Mouse (Mus musculus): Measurements from ENCODE around the gene Tmem254c. TPM values are rescaled to one million over a fixed set of nuclear protein-coding genes. Genes with fewer than 3 reads are reported as not detected.
A peak's percentile ranks its signal among the peaks of the same experiment; 100 is the strongest.
"Not testable (repeated sequence)": the region's sequence is repeated elsewhere in the genome, so short reads cannot be mapped to it uniquely, and the experiment has no call there.

Gene Tmem254c
- 15.9 and 17.1 TPM in 2 replicates for polyA plus RNA-seq (2016; fragmentation: Nextera tagmentation; extraction: Ambion mirVana)

GRCm38 (mm10) chr14:26067325-26067633 lies at the start of gene Tmem254c:
Gene Tmem254c, minus strand, starts transcription at chr14:26067355.
- no CpG with 5 or more reads among the region's 10 CpGs for WGBS
- not testable (repeated sequence) for H3K27me3 ChIP-seq; H3K9me3 ChIP-seq; H3K9ac ChIP-seq; H3K4me2 ChIP-seq; H3K27ac ChIP-seq; H3K4me3 ChIP-seq (replicated peaks); H3K36me3 ChIP-seq (replicated peaks); H3K4me1 ChIP-seq
- peak; percentile 36; the same call in 1 of the 2 replicates for ATAC-seq (ENCODE audit: low FRiP score)

GRCm38 (mm10) chr14:26097622-26098021 lies 30.5 kb upstream of the Tmem254c start:
- H3K4me2 ChIP-seq; ATAC-seq (ENCODE audit: low FRiP score); H3K9me3 ChIP-seq; H3K27me3 ChIP-seq; H3K27ac ChIP-seq; H3K4me1 ChIP-seq; H3K36me3 ChIP-seq (replicated peaks); H3K4me3 ChIP-seq (replicated peaks); H3K9ac ChIP-seq: not testable (repeated sequence)
- WGBS = no CpG with 5 or more reads among the region's 3 CpGs

DNA sequence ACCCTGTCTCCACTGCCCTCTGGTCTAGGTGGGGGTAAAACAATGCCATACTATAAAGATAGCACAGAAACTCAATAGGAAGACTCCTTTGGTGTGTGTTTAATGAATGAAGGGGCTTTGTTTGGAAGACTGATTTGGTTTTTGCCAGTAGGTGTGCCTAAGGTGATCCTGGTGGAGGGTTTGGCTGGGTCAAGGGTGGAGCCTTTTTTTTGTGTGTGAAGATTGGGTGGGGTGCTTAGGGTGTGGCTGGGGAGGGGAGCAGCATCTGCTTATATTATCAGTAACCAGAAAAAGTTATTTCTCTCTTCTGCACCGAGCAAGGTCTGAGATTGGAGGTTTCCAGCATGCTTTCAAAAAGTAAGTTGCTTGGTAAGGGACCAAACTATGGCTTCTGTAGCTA lies 14.8 kb upstream of the Tmem254c start, which contains the start of gene Cphx3:
Gene Cphx3, plus strand, starts transcription at position 301 of the 400 bp plus-strand sequence.
- not testable (repeated sequence) for H3K36me3 ChIP-seq (replicated peaks); H3K4me1 ChIP-seq; H3K4me3 ChIP-seq (replicated peaks); H3K27ac ChIP-seq; H3K9me3 ChIP-seq; H3K27me3 ChIP-seq; H3K9ac ChIP-seq; H3K4me2 ChIP-seq; ATAC-seq (ENCODE audit: low FRiP score)
- WGBS = no CpG with 5 or more reads among the region's 1 CpGs

DNA sequence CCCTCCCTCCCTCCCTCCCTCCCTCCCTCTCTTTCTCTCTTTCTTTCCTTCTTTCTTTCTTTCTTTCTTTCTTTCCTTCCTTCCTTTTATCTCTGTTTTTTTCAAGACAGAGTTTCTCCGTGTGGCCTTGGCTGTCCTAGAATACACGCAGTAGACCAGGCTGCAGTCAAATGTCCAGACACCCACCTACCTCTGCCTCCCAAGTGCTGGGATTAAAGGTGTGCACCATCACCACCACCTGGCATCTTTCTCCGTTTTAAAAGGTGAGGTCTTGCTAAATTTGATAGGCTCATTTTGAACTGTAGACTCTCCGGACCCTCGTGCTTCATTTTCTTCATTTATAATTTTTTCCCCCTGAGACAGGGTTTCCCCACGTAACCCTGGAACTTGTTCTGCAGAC lies 14.1 kb upstream of the Tmem254c start, which contains the start of gene Cphx2:
Gene Cphx2, plus strand, starts transcription at position 301 of the 400 bp plus-strand sequence.
- H3K9me3 ChIP-seq; H3K4me2 ChIP-seq; ATAC-seq (ENCODE audit: low FRiP score); H3K27ac ChIP-seq; H3K4me3 ChIP-seq (replicated peaks); H3K36me3 ChIP-seq (replicated peaks); H3K9ac ChIP-seq; H3K27me3 ChIP-seq; H3K4me1 ChIP-seq: not testable (repeated sequence)
- WGBS = no CpG with 5 or more reads among the region's 6 CpGs

- not testable (repeated sequence) for H3K9me3 ChIP-seq; H3K4me1 ChIP-seq; H3K27me3 ChIP-seq; H3K27ac ChIP-seq; H3K4me2 ChIP-seq; ATAC-seq (ENCODE audit: low FRiP score); H3K36me3 ChIP-seq (replicated peaks); H3K9ac ChIP-seq; H3K4me3 ChIP-seq (replicated peaks)
- no CpG with 5 or more reads among the region's 5 CpGs for WGBS
Observed at GRCm38 (mm10) chr14:26076620-26077390, 9.7 kb upstream of the Tmem254c start.

- not testable (repeated sequence) for H3K36me3 ChIP-seq (replicated peaks); H3K27ac ChIP-seq; H3K4me2 ChIP-seq; H3K9ac ChIP-seq; H3K4me3 ChIP-seq (replicated peaks); H3K27me3 ChIP-seq; H3K9me3 ChIP-seq; H3K4me1 ChIP-seq
- peak; percentile 79 for ATAC-seq (ENCODE audit: low FRiP score)
- WGBS = no CpG with 5 or more reads among the region's 44 CpGs
Observed at GRCm38 (mm10) chr14:26066574-26067324, 406 bp downstream of the Tmem254c start.

DNA sequence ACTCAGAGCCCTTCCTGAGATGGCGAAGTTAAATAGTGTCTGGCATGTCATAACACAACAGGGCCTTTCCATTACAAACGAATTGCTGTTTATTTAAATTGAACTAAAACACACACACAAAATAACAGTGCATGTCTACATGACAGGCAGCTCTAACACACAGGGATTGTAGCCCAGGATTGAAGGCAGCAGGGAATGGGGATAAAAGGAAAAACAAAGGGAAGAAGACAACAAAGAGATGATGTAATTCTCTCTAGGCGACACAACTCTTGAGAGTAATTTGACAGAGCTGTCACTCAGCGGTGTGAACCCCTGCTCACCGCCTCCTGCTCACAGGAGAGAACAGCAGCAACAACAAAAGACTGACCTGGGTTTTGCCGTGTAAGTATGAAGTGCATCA lies 7.8 kb downstream of the Tmem254c start:
- H3K27me3 ChIP-seq; H3K36me3 ChIP-seq (replicated peaks); H3K9me3 ChIP-seq; H3K27ac ChIP-seq; H3K9ac ChIP-seq; ATAC-seq (ENCODE audit: low FRiP score); H3K4me1 ChIP-seq; H3K4me3 ChIP-seq (replicated peaks); H3K4me2 ChIP-seq: not testable (repeated sequence)
- no CpG with 5 or more reads among the region's 6 CpGs for WGBS

DNA sequence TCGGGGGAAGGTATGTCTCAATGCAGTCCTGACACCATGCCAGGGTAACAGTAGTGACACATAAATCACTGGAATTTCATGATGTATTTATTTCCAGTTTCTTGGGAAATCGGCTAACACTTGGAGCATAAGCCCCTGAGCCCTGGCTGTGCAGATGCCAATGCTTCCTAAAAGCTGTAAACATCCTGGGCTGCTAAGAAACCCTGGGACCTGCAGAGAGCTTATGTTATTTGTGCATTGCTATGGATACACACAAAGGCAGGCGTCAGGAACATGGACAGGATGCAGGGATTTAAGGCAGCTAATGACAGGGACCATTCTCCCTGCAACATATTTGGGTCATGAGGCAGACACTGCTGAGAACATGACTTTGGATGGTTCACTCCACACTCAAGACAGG lies 9.0 kb downstream of the Tmem254c start:
- not testable (repeated sequence) for H3K4me1 ChIP-seq; H3K27me3 ChIP-seq; H3K27ac ChIP-seq; ATAC-seq (ENCODE audit: low FRiP score); H3K4me3 ChIP-seq (replicated peaks); H3K36me3 ChIP-seq (replicated peaks); H3K9me3 ChIP-seq; H3K9ac ChIP-seq; H3K4me2 ChIP-seq
- WGBS = no CpG with 5 or more reads among the region's 3 CpGs

DNA sequence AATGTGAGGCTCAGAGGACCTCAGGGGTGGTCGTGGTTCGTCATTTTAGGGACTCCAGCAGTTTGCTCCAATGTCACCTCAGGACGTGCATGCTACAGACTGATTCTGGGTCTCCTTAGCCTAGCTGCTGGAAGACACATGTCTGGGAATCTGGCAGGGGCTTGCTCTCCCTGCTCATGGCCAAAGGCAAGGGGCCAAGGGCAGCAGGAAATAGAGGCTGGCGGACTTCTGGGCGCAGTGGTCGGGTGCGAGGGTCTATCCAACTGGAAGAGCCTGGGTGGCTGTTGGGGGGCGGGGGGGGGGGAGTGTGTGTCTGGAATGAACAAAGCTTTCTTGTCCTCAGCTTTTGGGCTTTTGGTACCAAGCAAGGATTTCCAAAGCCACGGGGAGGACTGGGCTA lies 18.4 kb downstream of the Tmem254c start:
- not testable (repeated sequence) for H3K9ac ChIP-seq; H3K4me1 ChIP-seq; ATAC-seq (ENCODE audit: low FRiP score); H3K9me3 ChIP-seq; H3K4me2 ChIP-seq; H3K36me3 ChIP-seq (replicated peaks); H3K27ac ChIP-seq; H3K4me3 ChIP-seq (replicated peaks); H3K27me3 ChIP-seq
- WGBS = no CpG with 5 or more reads among the region's 9 CpGs

DNA sequence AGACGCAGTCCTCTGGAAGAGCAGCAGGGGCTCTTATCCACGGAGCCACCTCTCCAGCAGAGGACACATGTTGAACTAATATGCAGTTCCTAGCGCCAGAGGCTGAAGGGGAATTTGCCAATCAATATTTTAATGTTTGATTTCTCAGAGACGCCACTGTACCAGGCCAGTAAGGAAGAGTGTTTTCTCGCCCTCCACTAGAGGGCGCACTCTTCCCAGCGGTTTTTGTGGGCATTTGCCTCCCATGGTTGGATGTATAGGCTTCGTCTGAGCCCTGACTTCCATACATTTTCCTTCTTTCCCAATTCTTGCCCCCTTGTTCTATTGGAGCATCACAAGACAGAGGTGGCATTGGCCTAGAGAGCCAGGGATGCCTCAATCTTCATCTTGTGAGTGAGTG lies 20.1 kb downstream of the Tmem254c start:
- not testable (repeated sequence) for H3K4me3 ChIP-seq (replicated peaks); H3K4me1 ChIP-seq; H3K27me3 ChIP-seq; H3K36me3 ChIP-seq (replicated peaks); H3K27ac ChIP-seq; H3K4me2 ChIP-seq; ATAC-seq (ENCODE audit: low FRiP score); H3K9me3 ChIP-seq; H3K9ac ChIP-seq
- no CpG with 5 or more reads among the region's 8 CpGs for WGBS

GRCm38 (mm10) chr14:26045007-26045406 lies 22.1 kb downstream of the Tmem254c start:
- not testable (repeated sequence) for H3K4me1 ChIP-seq; H3K9me3 ChIP-seq; ATAC-seq (ENCODE audit: low FRiP score); H3K36me3 ChIP-seq (replicated peaks); H3K27ac ChIP-seq; H3K4me3 ChIP-seq (replicated peaks); H3K4me2 ChIP-seq; H3K9ac ChIP-seq; H3K27me3 ChIP-seq
- no CpG with 5 or more reads among the region's 5 CpGs for WGBS

- ATAC-seq (ENCODE audit: low FRiP score); H3K9ac ChIP-seq; H3K4me2 ChIP-seq; H3K4me1 ChIP-seq; H3K27ac ChIP-seq; H3K27me3 ChIP-seq; H3K4me3 ChIP-seq (replicated peaks); H3K9me3 ChIP-seq; H3K36me3 ChIP-seq (replicated peaks): not testable (repeated sequence)
- WGBS = no CpG with 5 or more reads among the region's 26 CpGs
Observed at GRCm38 (mm10) chr14:26042611-26043010, 24.5 kb downstream of the Tmem254c start, which contains the start of gene Gm9780. Gene Gm9780, minus strand, starts transcription at chr14:26042711.

DNA sequence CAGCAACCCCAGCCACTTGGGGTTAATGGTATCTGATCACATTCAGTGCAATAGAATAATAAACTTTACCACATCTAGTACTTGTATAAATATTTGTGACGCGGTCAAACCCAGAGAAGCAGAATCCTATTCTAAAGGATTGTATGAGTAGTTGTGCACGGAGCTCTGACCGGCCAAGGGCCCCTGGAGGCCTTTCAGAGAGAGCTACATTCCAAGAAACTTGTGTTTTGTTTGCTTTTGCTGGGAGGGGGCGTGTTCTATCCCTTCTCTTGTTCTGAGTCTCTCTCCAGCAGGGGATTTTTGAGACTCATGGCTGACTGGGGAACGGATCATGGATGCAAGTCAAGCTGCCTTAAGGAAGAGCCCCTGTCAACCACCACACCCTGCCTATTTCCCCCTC lies 31.7 kb downstream of the Tmem254c start:
- not testable (repeated sequence) for H3K4me2 ChIP-seq; H3K36me3 ChIP-seq (replicated peaks); H3K27ac ChIP-seq; H3K4me3 ChIP-seq (replicated peaks); H3K27me3 ChIP-seq; H3K9me3 ChIP-seq; H3K4me1 ChIP-seq; ATAC-seq (ENCODE audit: low FRiP score); H3K9ac ChIP-seq
- WGBS = no CpG with 5 or more reads among the region's 6 CpGs

Data from forebrain, embryonic 12.5 days (tissue).